Mouse (Mus musculus) urinary bladder, postnatal 25 days (tissue): Measurements from ENCODE around the gene Stk4.
"Not testable (repeated sequence)": the region's sequence is repeated elsewhere in the genome, so short reads cannot be mapped to it uniquely, and the experiment has no call there.

Experiments used
- DNase-seq: peaks from one replicate; pipeline ENCODE4 v3.0.0; 2022; ENCODE audit warnings: low spot score

Stk4 gene

DNA sequence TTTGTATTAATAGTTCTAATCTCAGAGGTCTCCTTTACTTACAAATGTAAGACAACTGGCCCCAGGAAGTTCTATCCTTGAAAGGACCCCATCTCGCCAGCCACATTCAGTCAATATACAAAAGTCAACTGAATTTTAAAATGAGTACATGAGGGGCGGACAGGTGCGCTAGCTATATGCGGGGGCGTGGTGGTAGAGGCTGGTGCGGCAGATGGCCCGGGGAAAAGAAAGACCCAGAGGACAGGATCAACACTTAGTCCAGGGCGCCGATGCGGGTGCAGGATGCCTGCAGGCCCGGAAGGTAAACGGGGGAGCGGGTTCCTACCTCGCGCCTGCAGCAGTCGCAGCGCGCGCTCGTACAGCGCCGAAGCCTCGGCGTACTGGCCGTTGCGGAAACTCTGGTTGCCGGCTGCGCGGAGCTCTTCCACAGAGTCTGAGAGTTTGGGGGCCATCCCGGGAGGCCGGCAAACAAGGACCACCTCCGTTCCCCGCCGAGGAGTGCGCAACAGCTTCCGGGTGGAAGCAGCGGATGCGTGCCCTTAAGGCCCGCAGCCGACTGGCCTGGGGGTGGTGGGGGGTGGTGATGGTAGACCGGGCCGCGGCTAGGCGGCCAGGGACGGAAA is at the start of gene Stk4:
Gene Stk4 (plus strand): TSS at position 181 of the 623 bp plus-strand sequence.
- DNase-seq: peak; percentile 19

DNA sequence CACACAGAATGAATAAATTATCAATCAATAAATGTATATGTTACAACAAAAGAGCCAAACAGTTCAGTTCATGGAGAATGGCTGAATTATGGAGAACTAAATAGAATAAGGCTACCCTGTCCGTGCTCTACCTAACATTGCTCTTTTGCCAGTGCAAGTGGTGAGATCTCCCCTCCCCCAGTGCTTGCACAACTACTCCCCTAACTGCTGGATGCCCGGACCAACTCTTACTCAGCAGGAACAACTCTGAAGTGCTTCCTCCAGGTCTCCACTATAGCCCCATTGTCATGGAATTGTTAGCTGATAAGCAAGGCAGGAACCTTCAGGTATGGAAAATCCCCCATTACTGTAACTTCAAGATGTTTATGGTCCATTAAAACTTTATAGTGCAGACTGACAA is 48.0 kb upstream of the Stk4 start:
- DNase-seq: no peak

DNA sequence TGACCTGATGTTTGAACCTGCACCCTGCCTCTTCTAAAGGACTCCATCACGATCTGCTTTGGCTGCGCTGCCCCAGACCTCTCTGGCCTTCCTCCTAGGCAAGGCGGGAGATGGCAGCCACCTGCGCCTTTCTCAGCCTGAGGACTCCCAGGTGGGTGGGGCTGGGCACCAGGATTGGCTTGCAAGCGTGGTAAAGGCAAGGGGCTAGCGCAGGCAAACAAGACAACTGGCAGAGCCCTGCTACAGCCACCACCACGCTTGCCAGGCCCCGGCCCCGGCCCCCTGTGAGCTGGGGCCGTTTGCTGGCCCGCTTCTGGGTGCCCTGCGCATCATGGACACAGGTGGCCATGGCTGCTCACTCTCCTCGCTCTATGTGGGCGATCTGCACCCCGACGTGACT is 45.0 kb upstream of the Stk4 start, which contains the start of gene Pabpc1l:
Gene Pabpc1l (plus strand): TSS at position 301 of the 400 bp plus-strand sequence.
- DNase-seq: no peak

DNA sequence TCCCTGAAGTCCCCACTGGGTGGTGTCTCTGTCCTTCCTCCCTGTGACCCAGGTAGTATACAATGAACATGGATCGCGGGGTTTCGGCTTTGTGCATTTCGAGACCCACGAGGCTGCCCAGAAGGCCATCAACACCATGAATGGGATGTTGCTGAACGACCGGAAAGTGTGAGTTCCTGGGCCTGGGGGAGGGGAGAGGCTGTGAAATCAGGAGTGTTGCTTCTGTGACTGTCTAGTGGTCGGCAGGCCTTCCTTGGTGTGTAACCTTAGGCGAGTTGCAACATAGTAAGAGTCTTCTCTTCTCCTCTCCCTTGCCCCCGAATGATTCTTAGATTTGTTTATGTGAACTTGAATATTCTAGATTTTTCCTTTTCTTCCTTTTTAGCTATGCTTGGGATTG is 39.0 kb upstream of the Stk4 start:
- DNase-seq: no peak

DNA sequence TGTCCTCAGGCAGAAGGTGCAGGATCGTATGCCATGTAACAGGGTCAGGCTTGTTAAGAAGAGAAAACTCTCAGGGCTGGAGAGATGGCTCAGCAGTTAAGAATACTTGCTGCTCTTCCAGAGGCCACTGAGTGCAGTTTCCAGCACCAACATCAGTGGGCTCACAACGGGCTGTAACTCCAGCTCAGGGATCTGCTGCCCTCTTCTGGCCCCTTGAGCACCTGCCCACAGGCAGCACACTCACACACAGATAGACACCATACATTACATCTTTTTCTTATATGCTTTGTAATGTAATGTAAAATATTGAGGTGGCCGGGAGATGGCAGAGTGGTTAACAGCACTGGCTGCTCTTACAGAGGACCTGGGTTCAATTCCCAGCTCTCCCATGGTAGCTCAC is 37.1 kb upstream of the Stk4 start:
- DNase-seq: no peak

DNA sequence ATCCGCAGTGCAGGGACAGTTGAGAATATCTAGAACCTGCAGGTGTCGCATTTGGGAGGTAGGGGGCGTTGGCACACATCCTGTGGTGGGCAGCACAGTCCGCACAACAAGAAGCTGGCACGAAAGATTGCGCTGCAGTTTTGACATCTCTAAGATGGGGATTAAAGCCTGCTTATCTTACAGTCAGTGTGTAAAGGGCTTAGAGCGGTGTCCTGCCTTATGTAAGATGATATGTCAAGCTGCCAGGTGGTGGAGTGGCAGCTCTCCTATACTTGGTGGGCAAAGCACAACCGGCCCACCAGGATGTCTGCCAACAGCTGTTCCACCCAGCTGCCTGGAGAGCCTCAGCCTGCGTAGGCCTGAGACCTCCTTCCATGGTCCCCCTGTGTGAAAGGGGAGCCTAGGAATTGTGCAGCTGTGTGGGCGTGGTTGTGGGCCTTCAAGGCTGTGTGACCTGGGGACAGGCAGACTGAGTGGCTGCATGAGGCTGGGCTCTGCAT is 33.6 kb upstream of the Stk4 start:
- DNase-seq: no peak

DNA sequence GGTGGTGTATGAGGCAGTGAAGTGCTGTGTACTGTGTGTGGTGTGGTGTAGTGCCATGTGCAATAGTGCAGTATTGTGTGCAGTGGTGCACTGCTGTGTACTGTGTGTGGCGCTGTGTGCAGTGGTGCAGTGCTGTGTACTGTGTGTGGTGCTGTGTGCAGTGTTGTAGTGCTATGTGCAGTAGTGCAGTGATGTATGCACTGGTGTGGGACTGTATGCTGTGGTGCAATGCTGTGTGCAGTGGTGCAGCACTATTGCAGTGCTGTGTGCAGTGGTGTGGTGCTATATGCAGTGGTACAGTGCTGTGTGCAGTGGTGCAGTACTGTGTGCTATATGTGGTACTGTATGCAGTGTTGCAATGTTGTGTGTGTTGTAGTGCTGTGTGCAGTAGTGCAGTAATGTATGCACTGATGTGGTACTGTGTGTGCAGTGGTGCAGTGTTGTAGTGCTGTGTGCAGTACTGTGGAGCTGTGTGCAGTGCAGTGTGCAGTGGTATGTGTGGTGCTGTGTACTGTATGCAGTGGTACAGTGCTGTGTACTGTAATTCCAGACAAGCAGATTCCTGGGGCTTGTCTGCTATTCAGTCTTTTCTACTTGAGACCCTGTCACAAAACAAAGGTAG is 31.6 kb upstream of the Stk4 start:
- DNase-seq: no peak

DNA sequence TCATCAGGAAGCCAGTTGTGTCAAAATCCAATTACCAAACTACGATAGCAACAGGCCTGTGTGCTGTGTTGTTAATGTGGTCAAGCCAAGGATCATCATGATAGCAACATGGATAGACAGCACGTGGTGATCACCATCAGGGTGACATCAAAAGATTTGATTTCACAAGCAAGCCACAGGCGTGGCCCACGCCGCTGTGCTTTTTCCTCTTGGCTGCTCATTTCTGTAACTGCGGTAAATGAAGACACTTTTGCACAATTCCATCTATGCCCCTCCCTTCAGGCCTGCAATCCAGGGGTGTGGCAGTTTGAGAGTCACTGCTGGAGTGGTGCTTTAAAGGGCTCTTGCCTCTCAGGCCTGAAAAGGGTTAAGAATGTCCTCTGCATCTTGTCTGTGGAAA is 29.2 kb upstream of the Stk4 start:
- no peak for DNase-seq

DNA sequence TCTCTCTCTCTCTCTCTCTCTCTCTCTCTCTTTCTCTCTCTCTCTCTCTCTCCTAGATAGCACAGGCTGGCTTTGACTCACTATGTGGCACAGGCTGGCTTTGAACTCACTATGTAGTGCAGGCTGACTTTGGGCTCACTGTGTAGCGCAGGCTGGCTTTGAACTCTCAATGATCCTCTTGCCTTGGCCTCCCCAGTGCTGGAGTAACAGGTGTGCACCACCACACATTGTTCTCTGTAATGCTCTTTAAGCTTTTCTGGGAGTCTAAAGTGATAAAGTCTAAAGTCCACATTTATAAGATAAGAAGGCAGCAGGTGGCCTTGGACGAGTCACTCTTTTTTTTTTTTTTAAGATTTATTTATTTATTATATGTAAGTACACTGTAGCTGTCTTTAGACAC is 28.6 kb upstream of the Stk4 start:
- no peak for DNase-seq

DNA sequence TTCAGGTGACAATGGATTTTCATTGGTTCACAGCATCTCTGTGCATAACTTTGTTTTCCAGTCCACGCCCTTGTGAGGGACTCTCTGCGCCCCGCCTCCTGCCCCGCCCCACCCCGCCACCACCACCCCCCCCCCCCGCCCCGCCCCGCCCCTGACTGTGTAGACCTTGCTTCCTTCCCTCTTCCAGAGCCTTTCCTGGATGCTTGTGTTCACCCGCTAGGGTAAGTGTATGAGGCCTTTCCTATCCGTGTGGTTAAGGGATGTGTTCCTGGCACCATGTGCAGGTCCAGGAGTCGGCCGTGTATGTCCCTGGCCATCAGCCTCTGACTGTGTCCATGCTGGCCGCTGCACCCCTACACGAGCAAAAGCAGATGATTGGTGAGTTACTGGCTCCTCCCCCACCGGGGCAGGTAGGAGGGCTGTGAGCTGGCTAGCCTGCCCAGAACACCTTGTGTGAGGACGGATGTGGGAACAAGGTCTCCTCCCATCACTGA is 22.9 kb upstream of the Stk4 start:
- DNase-seq: peak; percentile 5

DNA sequence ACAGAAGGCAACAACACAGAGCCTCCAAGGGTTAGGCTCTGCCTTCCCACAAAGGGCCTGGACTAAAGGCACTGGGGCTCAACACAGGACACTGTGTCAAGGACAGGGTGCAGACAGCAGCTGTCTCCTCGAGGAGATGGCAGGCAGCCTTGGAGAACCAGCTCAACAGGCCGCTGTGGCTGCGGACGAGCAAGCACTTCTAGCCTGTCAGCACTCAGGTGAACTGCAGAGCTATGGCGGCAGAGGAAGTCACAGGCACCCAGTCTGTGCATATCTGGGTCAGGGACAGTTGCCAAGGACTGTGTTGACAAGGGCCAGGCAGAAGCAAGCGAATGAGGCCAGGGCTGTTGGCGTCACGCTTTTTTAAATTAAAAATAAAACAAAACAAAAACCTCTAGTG is 16.4 kb upstream of the Stk4 start:
- DNase-seq: no peak

DNA sequence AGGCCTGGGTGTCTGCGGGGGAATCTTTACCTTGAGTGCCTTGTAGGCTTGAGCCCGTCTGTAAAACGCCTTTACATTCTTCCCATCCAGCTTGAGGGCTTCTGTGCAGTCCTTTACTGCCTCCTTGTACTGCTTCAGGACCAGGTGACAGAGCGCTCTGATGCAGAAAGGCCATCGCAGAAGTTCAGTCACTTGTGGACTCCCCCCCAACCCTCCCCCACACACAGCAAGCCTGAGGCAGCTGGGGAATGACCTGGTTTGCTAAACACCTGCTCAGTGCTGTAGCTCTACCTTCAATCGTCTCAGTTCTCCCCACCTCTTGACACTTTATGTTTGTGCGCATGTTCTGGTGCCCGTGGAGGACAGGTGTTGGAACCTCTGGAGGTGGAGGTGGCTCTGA is 15.5 kb upstream of the Stk4 start:
- DNase-seq: no peak

DNA sequence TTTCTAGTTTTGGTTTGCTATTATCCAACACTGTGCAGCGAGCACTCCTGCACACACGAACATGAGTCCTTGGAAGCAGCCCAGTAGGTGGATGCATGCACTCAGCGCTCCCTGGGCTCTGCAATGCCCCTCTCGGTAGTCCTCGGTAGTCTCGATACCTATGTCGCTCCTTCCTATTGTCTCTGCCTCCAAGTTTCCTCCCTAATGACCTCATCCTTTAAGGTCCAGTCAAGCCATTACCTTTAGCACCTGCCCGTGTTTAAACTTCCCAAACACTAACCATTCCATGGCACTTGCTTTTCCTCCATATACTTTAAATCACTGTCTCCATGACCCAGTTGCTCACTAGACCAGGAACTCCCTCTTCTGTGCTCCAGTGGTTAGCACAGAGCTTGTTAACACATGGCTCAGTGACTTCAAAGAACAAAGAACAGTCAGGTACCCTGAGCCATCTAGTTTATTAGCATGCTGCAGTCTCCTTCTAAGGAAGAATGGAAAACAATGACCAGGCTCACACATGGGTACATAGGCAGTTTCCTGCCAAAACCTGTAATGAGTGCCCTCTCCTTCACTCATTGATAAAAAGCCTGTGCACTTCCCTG is 10.4 kb upstream of the Stk4 start:
- no peak for DNase-seq

DNA sequence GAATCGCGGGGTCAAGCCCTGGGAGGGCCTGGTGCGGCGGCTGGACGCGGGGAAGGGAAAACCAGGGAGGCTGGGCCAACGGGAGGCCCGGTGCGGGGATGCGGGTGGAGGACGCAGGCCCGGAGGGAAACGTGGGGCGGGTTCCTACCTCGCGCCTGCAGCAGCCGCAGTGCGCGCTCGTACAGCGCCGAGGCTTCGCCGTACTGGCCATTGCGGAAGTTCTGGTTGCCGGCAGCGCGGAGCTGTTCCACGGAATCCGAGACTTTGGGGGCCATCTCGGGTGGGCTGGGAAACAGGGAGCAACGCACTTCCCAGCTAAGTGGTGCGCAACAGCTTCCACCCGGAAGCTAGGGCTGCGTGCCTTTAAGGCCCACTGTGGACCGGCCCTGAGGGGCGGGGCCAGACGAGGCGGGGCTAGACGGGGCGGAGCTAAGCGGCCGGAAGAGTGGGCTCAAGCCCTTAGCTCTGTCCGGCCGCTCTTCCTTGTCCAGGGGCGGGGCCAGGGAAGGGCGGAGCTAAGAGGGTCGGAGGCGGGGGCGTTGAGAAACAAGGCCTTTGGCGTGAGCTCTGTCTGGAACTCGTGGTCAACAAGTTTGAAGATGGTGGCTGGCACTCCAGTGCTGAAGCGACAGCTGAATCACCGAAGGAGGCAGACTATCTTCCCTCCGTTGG is 779 bp downstream of the Stk4 start, which contains the start of gene Tomm34:
Gene Tomm34 (minus strand): TSS at position 405 of the 672 bp plus-strand sequence.
- peak; percentile 97 for DNase-seq

DNA sequence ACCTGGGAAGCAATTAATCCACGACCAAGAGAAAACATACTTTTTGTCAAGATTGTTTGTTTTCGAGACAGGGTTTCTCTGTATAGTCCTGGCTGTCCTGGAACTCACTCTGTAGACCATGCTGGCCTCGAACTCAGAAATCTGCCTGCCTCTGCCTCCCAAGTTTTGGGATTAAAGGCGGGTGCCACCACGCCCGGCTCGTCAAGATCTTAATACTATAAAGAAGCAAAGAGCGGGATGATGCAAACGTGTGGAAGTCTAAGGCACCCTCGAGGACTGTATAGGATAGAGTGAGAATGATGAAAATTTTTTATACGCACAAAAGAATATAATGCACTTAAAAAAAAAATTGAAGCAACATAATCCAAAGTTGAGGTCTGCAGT is 1.3 kb downstream of the Stk4 start:
- DNase-seq: not testable (repeated sequence)

DNA sequence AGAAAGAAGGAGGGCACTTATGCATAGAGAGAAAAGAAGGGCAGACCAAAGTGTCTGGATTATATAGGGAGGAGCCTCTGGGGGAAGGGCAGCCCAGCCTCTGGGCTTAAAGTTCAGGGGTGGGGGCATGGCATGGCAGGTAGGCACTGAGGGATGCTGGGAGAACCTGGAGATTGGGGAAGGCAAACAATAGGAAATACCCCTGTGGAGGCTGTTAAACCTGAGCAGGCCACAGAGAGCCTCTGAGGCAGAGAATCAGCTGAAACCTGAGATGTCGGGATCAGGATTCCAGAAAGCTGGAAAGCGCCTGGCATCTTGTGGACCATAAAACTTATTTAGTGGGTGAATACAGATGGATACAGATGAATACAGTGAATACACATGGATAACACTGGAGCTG is 2.0 kb downstream of the Stk4 start:
- no peak for DNase-seq

DNA sequence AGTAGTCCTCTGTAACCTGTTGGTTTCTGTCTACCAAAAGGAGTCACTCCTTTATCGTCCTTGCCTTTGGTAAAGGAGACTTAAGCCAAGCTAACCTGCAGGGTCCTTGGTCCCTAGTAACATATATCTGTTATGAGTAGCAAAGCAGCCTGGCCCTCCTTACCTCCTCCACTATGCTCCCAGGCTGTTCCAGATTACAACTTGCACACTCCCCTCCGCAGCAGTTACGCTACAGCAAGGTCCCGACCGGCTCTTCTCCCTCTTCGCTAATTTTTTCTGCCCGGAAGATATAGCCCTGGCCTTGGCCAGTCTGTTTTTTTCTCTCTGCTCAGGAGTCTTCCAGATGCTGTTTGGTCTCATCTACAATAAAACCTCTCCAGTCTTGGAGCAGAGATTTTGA is 3.0 kb downstream of the Stk4 start:
- no peak for DNase-seq

DNA sequence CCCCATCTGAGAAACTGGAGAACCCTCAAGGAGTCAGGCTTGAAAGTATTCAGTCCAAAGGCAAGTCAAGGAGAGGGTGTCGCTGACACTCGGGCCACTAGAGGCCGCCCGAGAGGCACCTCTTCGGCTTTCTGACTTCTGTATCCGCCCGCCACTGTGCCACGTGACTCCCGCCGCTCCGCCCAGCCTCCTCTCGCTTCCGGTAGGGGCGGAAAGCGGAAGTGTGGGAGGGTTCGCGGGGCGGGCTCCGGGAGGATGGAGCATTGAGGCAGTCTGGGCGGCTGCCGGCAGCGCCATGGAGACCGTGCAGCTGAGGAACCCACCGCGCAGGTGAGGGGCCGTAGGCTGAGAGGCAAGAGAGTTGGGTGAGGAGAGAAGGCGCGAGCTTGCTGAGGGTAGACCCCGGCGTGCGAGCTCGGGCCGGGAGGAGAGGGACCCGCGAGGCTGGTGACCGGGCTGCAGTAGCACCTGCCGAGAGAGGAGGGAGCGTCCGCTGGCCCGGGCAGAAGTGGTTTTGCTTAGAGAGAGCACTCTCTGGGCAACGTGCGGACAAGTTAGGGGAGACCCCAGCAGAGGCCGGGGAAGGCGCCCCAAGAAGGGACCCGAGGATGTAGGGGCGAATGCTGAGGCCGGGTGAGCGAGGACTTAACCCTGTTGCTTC is 3.9 kb downstream of the Stk4 start:
- peak; percentile 97 for DNase-seq

DNA sequence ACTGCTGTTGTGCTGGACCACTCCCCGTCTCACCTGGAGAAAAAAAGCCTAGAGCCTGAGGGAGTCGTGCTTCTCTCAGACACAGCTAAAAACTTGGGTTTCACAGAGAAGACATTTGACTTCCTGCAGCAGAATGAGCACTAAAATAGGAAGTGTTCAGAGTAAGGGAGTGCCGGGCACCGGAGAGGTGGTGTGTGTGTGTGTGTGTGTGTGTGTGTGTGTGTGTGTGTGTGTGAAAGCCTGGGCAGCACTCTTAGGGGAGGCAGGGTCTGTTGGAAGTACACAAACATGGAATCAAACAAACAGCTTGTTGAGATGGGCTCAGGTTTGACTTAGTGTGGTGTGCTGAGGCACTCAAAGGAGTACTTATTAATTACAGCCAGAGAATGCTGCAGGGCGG is 5.0 kb downstream of the Stk4 start:
- no peak for DNase-seq

DNA sequence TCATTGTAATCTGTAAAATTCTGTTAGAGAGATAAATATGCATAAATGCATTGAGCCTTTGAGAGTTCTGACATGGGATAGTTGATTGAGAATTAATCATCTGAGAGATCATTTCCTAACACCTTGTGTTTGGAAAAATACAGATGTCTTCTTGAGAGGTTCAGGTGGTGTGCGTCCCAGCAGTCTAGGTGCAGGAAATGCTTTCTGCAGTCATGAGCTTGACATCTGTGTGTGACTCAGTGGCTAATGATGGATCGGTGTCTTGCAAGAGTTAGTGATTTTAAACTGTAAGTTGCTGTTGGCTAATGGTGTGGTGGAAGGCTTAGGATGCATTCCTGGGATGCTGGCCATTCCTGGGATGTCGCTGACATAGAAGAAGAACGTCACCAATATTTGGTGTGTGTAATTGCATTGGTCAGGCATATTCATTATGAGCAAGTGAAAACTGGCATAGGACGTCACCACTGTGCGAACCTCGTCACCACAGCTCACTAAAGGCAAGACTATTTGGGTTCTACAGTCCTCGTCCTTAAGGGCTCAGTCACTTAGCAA is 6.8 kb downstream of the Stk4 start:
- no peak for DNase-seq

DNA sequence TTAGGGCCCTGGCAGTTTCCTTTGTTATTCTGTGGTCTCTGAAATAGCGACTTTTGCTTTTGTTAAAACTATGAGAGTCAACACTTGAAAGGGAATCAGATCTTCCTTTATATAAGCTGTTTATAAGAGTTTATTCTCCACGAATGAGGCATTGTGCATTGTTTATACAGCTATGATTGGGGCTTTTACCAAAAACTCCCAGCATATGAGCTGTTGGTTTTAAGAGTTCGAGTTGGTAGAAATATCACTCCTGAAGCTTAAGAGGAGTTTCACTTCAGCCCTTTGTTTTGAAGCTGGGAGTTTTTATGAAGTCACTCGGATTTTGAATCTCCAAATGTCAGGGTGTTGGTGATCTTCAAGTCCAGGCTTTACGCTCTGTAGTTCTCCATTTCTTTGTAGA is 7.8 kb downstream of the Stk4 start:
- no peak for DNase-seq

DNA sequence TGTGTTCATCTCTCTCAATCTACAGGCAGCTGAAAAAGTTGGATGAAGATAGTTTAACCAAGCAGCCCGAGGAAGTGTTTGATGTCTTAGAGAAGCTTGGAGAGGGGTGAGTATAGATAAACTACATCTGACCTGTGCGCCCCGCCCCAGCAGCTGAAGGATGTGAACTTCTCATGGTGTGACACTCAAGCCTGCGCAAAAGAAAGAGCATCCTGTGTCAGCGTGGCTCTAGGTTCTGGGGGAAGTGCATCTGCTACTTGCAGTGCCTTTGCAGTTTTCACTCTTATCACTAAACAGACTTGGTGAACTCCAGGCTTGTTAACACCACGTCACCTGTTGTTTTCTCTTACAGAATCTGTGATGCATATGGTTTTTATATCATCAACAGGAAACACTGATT is 9.4 kb downstream of the Stk4 start:
- DNase-seq: no peak
